Mouse (Mus musculus): ENCODE measurements at regions not wholly inside any gene's neighbourhood (a gene's known extent, or its start where the extent isn't known, plus 50 kb on each side); places are given as distances from the start of the nearest gene placed in this dataset.

DNA sequence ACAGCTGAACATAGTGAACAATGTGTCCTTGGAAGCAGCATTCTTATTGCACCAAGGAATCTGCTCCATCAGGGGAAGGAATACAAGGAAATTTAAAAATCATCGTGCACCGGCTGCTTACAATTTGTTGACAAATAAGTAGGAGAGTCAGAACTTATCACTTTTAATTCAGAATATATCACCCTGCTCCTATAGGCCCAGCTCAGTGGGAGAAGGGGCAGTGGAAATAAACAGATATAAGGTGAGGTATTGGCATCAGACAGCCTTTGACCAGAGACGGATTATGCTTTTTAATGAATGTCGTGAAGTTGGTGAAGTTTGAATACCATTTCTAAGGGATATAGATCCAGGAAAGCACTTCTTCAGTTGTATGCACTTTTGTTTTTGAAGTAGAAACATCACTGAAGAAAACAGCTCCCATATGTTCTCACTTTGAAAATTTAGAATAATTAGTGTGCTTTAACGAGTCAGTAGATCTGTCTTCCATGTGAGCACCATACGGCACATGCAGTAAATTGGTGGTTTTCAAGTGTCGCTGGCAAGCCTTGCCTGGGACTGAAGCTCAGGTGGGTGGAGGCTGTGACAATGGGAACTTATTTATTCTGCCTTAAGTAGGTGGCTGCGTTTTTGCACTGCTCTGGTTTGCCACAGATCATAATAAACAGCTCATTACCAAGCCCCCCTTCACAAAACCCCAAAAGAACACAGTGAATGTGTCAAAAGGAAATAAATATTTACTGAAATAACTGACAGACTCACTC is 176.1 kb upstream of the Clnk start:
- no peak overlapping the region for H3K27ac ChIP-seq
- DNase-seq (ENCODE audit: low spot score), result no peak
- H3K27me3 ChIP-seq (ENCODE audit: insufficient read depth, low read length), result no peaks in the 10 kb centered on the region
- WGBS, result 87% methylated on average over 8 of the region's 8 CpGs
- no peak for ATAC-seq (replicated peaks; ENCODE audit: low FRiP score, low read depth)
- no peak overlapping the region for H3K4me2 ChIP-seq (ENCODE audit: low read length)
- no peaks in the 10 kb centered on the region for H3K36me3 ChIP-seq (ENCODE audit: insufficient read depth, low read length)
- TF ChIP-seq CTCF (IDR thresholded peaks at IDR 0.05; ENCODE audit: low read depth), result no peak
- H3K4me3 ChIP-seq (replicated peaks; ENCODE audit: low read depth, low read length), result no peak overlapping the region
- no peaks in the 10 kb centered on the region for H3K4me1 ChIP-seq (replicated peaks; ENCODE audit: insufficient read depth, low read length)
- no peak overlapping the region for H3K9ac ChIP-seq (ENCODE audit: low read depth, low read length)
- H3K9me3 ChIP-seq (replicated peaks; ENCODE audit: low read length), result no peaks in the 10 kb centered on the region

DNA sequence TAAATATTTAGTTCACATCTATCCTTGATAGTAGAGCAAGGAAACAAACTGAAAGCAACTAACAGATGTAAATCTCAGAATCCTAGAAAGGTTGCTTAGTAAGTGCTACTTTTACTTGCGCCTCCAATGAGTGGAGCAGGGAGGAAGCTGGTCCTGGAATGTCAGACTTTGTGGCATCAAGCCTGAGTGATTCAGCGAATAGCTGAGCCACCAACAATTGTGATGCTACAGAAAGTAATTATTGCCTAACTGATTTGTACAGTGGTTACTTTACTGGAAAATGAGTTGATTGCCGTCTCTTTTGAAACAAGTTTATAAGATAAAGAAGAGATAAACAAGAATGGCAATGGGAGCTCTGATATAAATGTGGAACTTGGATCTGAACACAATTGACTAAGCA is 173.9 kb upstream of the Clnk start:
- DNase-seq (ENCODE audit: low spot score) (no peak), ATAC-seq (replicated peaks; ENCODE audit: low FRiP score, low read depth) (no peak)
- TF ChIP-seq CTCF (IDR thresholded peaks at IDR 0.05; ENCODE audit: low read depth), result no peak
- H3K27ac ChIP-seq, result no peak overlapping the region
- H3K27me3 ChIP-seq (ENCODE audit: insufficient read depth, low read length), result no peaks in the 10 kb centered on the region
- H3K9ac ChIP-seq (ENCODE audit: low read depth, low read length), result no peak overlapping the region
- no peak overlapping the region for H3K4me2 ChIP-seq (ENCODE audit: low read length)
- H3K4me1 ChIP-seq (replicated peaks; ENCODE audit: insufficient read depth, low read length), result no peaks in the 10 kb centered on the region
- H3K36me3 ChIP-seq (ENCODE audit: insufficient read depth, low read length), result no peaks in the 10 kb centered on the region
- no peak overlapping the region for H3K4me3 ChIP-seq (replicated peaks; ENCODE audit: low read depth, low read length)
- no peaks in the 10 kb centered on the region for H3K9me3 ChIP-seq (replicated peaks; ENCODE audit: low read length)
- 81% methylated on average over 3 of the region's 3 CpGs for WGBS

DNA sequence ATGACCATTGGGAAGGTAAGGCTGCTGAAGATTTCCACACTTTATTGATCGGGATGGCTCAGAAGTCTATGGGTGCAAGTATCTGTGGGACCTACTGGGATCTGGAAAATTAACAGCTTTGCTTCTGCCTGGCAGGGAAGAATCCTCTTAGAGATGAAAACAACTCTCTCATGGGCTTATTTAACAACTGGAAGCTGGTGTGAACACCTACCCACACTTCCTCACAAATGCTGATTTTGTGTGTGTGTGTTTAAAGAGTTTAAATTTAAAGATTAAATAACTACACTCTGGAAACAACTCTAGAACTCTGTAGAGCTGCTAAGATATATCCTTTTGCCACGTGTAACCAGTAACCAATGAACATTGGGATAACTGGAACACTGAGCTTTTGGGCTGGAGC is 172.5 kb upstream of the Clnk start:
- DNase-seq (ENCODE audit: low spot score) (no peak), ATAC-seq (replicated peaks; ENCODE audit: low FRiP score, low read depth) (no peak)
- Histone ChIP-seq H3K4me1 (replicated peaks; ENCODE audit: insufficient read depth, low read length) (no peaks in the 10 kb centered on the region), H3K4me2 (ENCODE audit: low read length) (no peak overlapping the region), H3K4me3 (replicated peaks; ENCODE audit: low read depth, low read length) (no peak overlapping the region), H3K36me3 (ENCODE audit: insufficient read depth, low read length) (no peaks in the 10 kb centered on the region), H3K27me3 (ENCODE audit: insufficient read depth, low read length) (no peaks in the 10 kb centered on the region), H3K9me3 (replicated peaks; ENCODE audit: low read length) (no peaks in the 10 kb centered on the region), H3K9ac (ENCODE audit: low read depth, low read length) (no peak overlapping the region), H3K27ac (no peak overlapping the region)
- no peak for TF ChIP-seq CTCF (IDR thresholded peaks at IDR 0.05; ENCODE audit: low read depth)
- WGBS, result 75% methylated on average over 2 of the region's 2 CpGs

GRCm38 (mm10) chr5:39040467-39040866 is 163.9 kb upstream of the Clnk start:
- TF ChIP-seq CTCF (IDR thresholded peaks at IDR 0.05; ENCODE audit: low read depth), result no peak
- WGBS, result 60% methylated on average over 2 of the region's 2 CpGs
- no peak for ATAC-seq (replicated peaks; ENCODE audit: low FRiP score, low read depth)
- H3K9ac ChIP-seq (ENCODE audit: low read depth, low read length), result no peak overlapping the region
- H3K4me1 ChIP-seq (replicated peaks; ENCODE audit: insufficient read depth, low read length), result no peaks in the 10 kb centered on the region
- no peak overlapping the region for H3K4me3 ChIP-seq (replicated peaks; ENCODE audit: low read depth, low read length)
- H3K9me3 ChIP-seq (replicated peaks; ENCODE audit: low read length), result no peaks in the 10 kb centered on the region
- no peak for DNase-seq (ENCODE audit: low spot score)
- no peaks in the 10 kb centered on the region for H3K36me3 ChIP-seq (ENCODE audit: insufficient read depth, low read length)
- H3K27me3 ChIP-seq (ENCODE audit: insufficient read depth, low read length), result no peaks in the 10 kb centered on the region
- no peak overlapping the region for H3K4me2 ChIP-seq (ENCODE audit: low read length)
- no peak overlapping the region for H3K27ac ChIP-seq

DNA sequence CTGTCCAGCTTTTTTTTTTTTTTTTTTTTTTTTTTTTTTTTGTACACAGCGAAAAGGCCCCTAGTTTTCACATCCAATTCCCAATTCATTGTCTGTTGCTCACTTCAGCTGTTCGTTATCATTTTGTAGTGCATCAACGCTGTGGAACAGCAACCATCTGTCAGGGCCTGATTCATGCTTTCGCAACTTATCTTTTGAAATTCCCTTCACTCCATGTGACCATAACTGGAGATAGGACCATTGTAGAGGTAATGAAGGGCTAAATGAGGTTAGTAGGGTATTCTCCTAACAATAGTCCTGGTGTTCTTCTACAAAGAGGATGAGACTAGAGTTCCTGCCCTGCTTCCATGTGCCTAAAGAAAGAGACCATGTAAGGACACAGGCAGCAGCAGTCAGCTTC is 146.6 kb upstream of the Clnk start:
- H3K4me3 ChIP-seq (replicated peaks; ENCODE audit: low read depth, low read length), result no peak overlapping the region
- no peak for TF ChIP-seq CTCF (IDR thresholded peaks at IDR 0.05; ENCODE audit: low read depth)
- no peaks in the 10 kb centered on the region for H3K9me3 ChIP-seq (replicated peaks; ENCODE audit: low read length)
- no peak overlapping the region for H3K4me2 ChIP-seq (ENCODE audit: low read length)
- ATAC-seq (replicated peaks; ENCODE audit: low FRiP score, low read depth) (no peak), DNase-seq (ENCODE audit: low spot score) (no peak)
- no peaks in the 10 kb centered on the region for H3K27me3 ChIP-seq (ENCODE audit: insufficient read depth, low read length)
- no peaks in the 10 kb centered on the region for H3K36me3 ChIP-seq (ENCODE audit: insufficient read depth, low read length)
- H3K27ac ChIP-seq, result no peak overlapping the region
- WGBS, result 93% methylated on average over 4 of the region's 4 CpGs
- H3K4me1 ChIP-seq (replicated peaks; ENCODE audit: insufficient read depth, low read length), result no peaks in the 10 kb centered on the region
- no peak overlapping the region for H3K9ac ChIP-seq (ENCODE audit: low read depth, low read length)

- H3K27ac ChIP-seq, result no peak overlapping the region
- H3K4me2 ChIP-seq (ENCODE audit: low read length), result no peak overlapping the region
- H3K27me3 ChIP-seq (ENCODE audit: insufficient read depth, low read length), result no peaks in the 10 kb centered on the region
- no peaks in the 10 kb centered on the region for H3K4me1 ChIP-seq (replicated peaks; ENCODE audit: insufficient read depth, low read length)
- H3K4me3 ChIP-seq (replicated peaks; ENCODE audit: low read depth, low read length), result no peak overlapping the region
- no peak for DNase-seq (ENCODE audit: low spot score)
- no peak for ATAC-seq (replicated peaks; ENCODE audit: low FRiP score, low read depth)
- no peak for TF ChIP-seq CTCF (IDR thresholded peaks at IDR 0.05; ENCODE audit: low read depth)
- no peaks in the 10 kb centered on the region for H3K9me3 ChIP-seq (replicated peaks; ENCODE audit: low read length)
- H3K9ac ChIP-seq (ENCODE audit: low read depth, low read length), result no peak overlapping the region
- no peaks in the 10 kb centered on the region for H3K36me3 ChIP-seq (ENCODE audit: insufficient read depth, low read length)
- 88% methylated on average over 4 of the region's 4 CpGs for WGBS
Observed at GRCm38 (mm10) chr5:39000643-39001042, 124.0 kb upstream of the Clnk start.

- WGBS, result 30% methylated on average over 2 of the region's 2 CpGs
- no peaks in the 10 kb centered on the region for H3K27me3 ChIP-seq (ENCODE audit: insufficient read depth, low read length)
- H3K36me3 ChIP-seq (ENCODE audit: insufficient read depth, low read length), result no peaks in the 10 kb centered on the region
- no peaks in the 10 kb centered on the region for H3K9me3 ChIP-seq (replicated peaks; ENCODE audit: low read length)
- no peak overlapping the region for H3K4me2 ChIP-seq (ENCODE audit: low read length)
- ATAC-seq (replicated peaks; ENCODE audit: low FRiP score, low read depth), result no peak
- H3K9ac ChIP-seq (ENCODE audit: low read depth, low read length), result no peak overlapping the region
- no peak overlapping the region for H3K27ac ChIP-seq
- TF ChIP-seq CTCF (IDR thresholded peaks at IDR 0.05; ENCODE audit: low read depth), result no peak
- DNase-seq (ENCODE audit: low spot score), result peak; percentile 72
- no peaks in the 10 kb centered on the region for H3K4me1 ChIP-seq (replicated peaks; ENCODE audit: insufficient read depth, low read length)
- no peak overlapping the region for H3K4me3 ChIP-seq (replicated peaks; ENCODE audit: low read depth, low read length)
Observed at GRCm38 (mm10) chr5:38999700-39000099, 123.1 kb upstream of the Clnk start.
